Mouse (Mus musculus) telencephalon, adult 2 months (tissue): ENCODE data around the gene Rprd2.
"Not testable (repeated sequence)": the region's sequence is repeated elsewhere in the genome, so short reads cannot be mapped to it uniquely, and the experiment has no call there.

Source experiments
- DNase-seq: peaks from one replicate; pipeline ENCODE4 v3.0.0-alpha.2; 2011; ENCODE audit warnings: low read depth, low spot score

The Rprd2 gene

GRCm38 (mm10) chr3:95818026-95818511, 594 bp downstream of the Rprd2 start:
- DNase-seq: peak; percentile 22

DNA sequence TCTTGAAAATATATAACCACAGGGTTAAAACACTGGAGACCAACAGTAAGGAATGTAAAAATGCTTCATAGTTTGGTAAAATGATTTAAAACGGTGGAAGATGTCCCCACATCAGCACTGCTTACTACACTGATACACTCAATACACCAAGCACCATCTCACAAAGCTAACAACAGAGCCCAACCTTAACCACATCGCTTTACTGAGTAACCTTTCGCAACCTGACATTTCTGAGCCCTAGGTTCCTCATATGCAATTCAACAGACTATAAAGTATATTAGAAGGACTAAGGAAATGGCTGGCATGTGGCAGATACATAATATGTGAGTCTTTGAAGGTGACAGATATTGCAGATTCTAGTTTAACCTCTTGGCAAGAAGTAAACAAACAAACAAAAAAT, 2.0 kb downstream of the Rprd2 start:
- DNase-seq: no peak

DNA sequence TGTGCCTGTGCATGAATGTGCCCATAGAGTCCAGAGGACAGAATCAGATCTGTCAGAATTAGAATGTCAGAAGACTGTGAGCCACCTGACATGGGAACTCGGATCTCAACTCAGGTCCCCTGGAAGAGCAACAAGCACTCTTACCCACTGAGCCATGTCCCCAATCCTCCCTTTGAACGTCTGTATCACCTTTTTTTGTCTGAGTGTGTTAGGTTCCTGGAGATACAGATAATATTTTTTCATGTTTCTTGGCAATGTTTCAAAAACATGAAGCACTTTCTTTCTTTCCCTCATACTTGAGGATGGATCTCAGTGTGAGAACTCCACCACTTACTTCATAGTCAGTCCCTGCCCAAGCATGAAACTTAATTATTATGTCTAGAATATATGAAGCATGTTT, 10.3 kb downstream of the Rprd2 start:
- DNase-seq: no peak

DNA sequence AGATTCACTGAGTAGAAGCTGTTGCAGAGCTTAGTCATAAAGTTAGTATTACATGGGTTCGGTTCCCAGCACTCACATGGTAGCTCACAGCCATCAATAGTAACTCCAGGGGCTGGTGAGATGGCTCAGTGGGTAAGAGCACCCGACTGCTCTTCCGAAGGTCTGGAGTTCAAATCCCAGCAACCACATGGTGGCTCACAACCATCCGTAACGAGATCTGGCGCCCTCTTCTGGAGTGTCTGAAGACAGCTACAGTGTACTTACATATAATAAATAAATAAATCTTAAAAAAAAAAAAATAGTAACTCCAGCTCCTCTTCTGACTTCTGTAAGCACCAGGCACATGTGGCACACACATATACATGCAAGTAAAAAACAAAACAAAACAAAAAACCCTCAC, 11.0 kb downstream of the Rprd2 start:
- DNase-seq: not testable (repeated sequence)

GRCm38 (mm10) chr3:95806677-95807076, 12.0 kb downstream of the Rprd2 start:
- DNase-seq: no peak

GRCm38 (mm10) chr3:95803851-95804250, 14.8 kb downstream of the Rprd2 start:
- DNase-seq: no peak

DNA sequence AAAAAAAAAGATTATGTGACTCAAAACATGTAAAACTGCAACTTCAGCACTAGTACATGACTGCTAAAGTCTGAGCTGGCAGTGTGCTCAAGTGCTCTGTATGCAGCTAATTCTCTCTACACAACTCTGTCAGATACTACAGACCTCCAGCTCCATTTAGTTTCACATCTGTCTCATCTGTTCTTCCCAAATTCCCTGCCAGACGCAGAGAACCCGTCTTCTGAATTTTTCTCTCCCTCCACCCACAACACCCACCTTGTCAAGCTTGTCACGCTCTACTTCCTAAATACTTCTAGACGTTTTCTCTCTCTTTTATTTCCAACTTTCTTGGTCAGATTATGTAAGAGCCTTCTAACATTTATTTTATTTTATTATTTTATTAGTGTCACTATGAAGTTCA, 19.9 kb downstream of the Rprd2 start:
- DNase-seq: peak; percentile 42

DNA sequence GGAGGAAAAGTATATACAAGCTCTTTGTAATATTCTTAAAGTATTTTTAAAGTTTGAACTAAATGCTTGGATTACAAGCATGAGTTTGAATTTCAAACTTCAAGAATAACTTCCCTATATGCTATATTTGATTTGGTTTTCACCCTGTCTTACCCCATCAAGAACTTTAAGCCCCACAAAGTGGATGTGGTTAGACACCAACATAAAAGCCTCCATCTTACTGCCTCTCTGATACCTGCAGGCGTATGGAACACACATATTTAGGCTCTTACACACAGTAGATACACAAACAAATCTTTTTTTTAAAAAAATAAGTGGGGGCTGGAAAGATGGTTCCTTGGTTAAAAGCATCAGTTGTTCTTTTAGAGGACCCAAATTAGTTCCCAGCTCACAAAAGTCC, 24.4 kb downstream of the Rprd2 start:
- no peak for DNase-seq

GRCm38 (mm10) chr3:95793662-95794061, 25.0 kb downstream of the Rprd2 start:
- no peak for DNase-seq

- no peak for DNase-seq
Observed at GRCm38 (mm10) chr3:95785501-95785900, 33.2 kb downstream of the Rprd2 start.

GRCm38 (mm10) chr3:95771985-95772384, 46.7 kb downstream of the Rprd2 start:
- DNase-seq: no peak

- DNase-seq: no peak
Observed at GRCm38 (mm10) chr3:95765534-95765933, 53.1 kb downstream of the Rprd2 start.

GRCm38 (mm10) chr3:95763811-95764210, 54.9 kb downstream of the Rprd2 start:
- DNase-seq: no peak

- no peak for DNase-seq
Observed at GRCm38 (mm10) chr3:95762961-95763360, 55.7 kb downstream of the Rprd2 start.

- DNase-seq: no peak
Observed at GRCm38 (mm10) chr3:95761771-95762170, 56.9 kb downstream of the Rprd2 start.

DNA sequence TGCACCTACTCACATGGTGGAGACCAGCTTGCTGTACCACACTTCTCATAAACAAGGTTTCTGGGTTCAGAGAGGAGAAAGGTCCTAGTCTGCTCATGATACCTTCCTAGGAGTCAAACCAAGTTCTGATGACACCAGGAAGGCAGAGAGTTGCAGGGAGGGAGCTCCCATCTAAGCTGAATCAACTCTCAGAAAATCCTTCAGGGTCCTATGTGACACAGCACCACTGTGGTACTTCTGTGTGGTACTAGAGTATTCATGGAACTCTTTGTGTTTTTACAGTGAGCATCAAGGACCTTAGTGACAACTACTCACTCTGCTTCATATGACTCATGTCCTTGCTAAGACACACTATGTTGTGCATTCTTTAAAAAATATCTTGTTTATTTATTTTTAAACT, 58.0 kb downstream of the Rprd2 start:
- DNase-seq: no peak

GRCm38 (mm10) chr3:95760106-95760505, 58.6 kb downstream of the Rprd2 start, which contains the start of gene Tars2:
TSS of gene Tars2 (minus strand) at chr3:95760206.
- DNase-seq: no peak

DNA sequence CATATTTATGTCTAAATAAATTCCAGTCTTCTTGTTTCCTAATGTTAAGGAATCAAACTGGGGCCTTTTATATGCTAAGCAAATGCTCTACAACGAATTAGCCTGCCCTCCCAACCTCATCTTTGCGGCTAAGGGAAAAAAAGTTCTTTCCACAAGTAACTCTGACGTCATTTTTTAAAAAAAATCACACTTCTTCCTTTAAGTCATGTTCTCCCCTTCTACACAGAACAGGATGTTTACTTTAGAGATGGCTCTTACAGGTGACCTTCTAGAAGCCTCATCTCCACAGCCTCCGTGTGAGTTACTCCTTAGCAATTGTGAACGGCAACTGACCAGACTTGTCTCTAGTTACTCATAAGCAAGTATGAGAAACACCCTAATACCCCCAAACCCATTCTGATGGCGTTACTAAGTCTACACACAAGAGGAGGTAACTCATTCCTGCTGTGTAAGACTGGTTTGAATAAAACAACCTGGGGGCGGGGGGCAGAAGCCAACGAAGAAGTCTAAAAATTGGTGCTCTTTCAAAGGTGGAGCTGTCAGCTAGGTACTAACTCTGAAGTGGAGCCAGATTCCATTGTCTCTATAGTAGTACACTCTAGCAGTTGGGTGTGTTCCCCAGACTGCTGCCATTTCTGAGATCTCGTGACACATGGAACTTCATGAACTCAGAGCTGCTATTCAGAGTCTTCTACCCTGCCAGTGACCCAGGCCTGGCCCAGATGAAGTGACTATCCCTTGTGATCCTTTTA, 60.0 kb downstream of the Rprd2 start:
- DNase-seq: no peak

- DNase-seq: no peak
Observed at GRCm38 (mm10) chr3:95756808-95757207, 61.9 kb downstream of the Rprd2 start.

DNA sequence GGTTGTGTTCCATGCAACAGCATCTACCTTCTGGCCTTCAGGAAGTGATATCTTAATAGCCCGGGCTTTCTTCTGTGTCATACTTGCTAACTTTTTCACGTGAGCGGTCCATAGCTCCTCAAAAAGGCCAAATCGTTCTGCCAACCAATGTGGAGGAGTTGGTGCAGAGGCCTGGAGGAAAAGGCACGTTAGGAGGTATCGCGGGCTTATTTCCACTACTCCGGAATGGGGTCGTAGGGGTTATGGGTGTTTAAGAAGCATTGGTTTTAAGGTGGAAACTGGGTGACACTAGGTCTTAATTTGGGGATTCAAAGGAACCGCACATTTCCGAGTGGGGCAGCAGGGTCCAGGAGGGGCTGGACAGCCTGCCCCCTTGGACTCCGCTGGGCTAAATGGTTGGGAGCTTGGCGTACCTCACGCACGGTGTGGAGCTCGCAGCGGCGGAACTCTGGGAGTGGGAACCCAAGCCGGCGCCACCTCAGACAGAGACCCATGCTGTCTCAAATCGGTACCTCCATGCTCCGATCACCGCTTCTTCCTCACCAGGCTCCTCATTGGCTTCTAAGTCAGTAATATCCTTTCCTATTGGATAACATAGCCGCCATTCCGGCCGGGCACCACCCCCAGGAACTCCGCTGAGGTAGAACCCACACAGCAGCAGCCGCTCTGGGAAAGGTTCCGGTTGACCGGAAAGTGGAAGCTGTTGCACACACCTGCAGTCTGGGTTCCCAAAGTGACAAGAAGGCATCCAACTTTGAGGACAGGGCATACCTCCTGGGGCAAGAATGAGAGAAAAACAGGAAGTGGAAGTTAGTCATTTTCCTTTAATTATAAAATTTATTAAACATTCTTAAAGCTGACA, 64.1 kb downstream of the Rprd2 start:
- peak; percentile 95 for DNase-seq

DNA sequence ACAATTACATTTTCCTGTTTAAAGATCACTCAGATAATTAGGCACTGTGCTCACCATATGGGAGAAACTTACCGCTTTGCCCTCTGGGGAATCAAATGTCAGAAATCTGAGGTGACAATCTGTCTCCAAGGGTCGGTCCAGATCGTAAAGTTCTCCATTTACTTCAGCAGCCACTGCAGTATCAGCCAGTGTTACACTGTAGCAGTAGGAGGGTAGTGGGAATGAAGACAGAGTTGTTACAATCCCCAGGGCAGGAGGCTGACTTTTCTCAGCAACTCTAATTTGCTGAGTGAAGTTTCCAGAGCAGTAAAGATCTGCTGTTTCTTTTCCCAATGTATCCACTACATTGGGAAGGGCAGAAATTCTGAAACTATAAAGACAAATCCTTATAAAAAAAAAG, 65.7 kb downstream of the Rprd2 start:
- DNase-seq: no peak

DNA sequence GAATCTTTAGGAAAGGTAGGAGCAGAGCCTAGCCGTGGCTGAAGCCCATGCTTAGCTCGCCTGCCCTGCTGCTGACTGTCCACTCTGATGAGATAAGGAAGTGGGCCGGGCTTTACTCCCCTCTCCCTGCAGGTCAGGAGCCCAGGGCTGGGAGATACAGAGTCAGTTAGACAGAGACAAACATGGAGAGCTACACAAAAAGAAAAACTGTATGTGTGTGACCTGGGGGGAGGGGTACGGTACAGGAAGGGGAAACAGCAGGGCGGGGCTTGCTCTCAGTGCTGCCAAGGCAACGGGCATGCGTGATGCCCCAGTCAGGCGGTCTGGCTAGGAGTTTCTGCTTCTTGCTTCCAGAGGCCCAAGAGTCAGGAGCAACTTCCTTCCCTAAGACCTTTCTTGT, 78.3 kb downstream of the Rprd2 start:
- no peak for DNase-seq
